Mouse (Mus musculus): Measurements from ENCODE around the gene Ntng2. TPM values are rescaled to one million over a fixed set of nuclear protein-coding genes. Genes with fewer than 3 reads are reported as not detected.

The Ntng2 gene
- total RNA-seq, 1 experiment: 0.40 TPM

DNA sequence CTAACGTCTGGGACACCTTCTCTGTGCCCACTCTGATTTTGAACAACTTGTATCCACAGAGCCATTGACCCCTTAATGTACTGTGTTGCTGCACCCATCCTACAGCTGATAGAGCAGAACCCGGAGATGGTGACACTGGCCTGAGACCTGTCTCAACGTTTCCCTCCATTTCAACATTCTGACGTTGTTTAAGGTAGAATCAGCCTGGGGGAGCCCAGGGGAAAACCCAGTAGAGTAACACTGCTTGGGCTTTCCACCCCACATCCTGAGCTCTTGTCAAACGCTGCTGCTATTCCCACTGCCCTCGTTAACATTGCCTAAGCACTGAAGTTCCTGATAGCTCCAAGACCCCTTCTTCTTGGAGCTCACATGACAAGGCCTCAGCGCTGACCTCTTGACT is 5.9 kb downstream of the Ntng2 start:
- in situ Hi-C loops (cut with MboI; ENCODE audit: low sequenced_read_pairs in 2 of 2, unreplicated experiment in 2 of 2): loop anchor here in 1 of 2 experiments (25.0 kb wide), 1 partner anchor 335 kb away; the partner anchor contains the start of gene Barhl1
- no peak overlapping the region for H3K4me3 ChIP-seq (ENCODE audit: insufficient read depth in 1 of 2, low read depth in 1 of 2, low read length in 2 of 2, poor library complexity in 1 of 2, severe bottlenecking in 1 of 2)
- no peak overlapping the region for H3K27ac ChIP-seq (ENCODE audit: insufficient read depth, low read depth, low read length, poor library complexity, severe bottlenecking)
- no peaks in the 10 kb centered on the region for H3K36me3 ChIP-seq (ENCODE audit: control insufficient read depth, insufficient read depth, low read length, poor library complexity, severe bottlenecking)
- H3K9me3 ChIP-seq (ENCODE audit: control insufficient read depth, insufficient read depth, low read depth, low read length): no peaks in the 10 kb centered on the region
- TF ChIP-seq ZNF384 (IDR thresholded peaks at IDR 0.05; ENCODE audit: low read depth, low read length) (no peak), ZC3H11A (IDR thresholded peaks at IDR 0.05; ENCODE audit: borderline replicate concordance, low read depth, low read length) (no peak)
- peaks cover 3 to 10% of the 10 kb centered on the region in 2 experiments; a peak in 2 of 4 replicates for H3K4me1 ChIP-seq (ENCODE audit: control insufficient read depth in 2 of 2, insufficient read depth in 2 of 2, low read length in 2 of 2, poor library complexity in 1 of 2)
- H3K9ac ChIP-seq (ENCODE audit: insufficient read depth, low read depth, low read length, poor library complexity, severe bottlenecking): no peak overlapping the region
- DNase-seq (ENCODE audit: low read depth, low spot score): no peak

DNA sequence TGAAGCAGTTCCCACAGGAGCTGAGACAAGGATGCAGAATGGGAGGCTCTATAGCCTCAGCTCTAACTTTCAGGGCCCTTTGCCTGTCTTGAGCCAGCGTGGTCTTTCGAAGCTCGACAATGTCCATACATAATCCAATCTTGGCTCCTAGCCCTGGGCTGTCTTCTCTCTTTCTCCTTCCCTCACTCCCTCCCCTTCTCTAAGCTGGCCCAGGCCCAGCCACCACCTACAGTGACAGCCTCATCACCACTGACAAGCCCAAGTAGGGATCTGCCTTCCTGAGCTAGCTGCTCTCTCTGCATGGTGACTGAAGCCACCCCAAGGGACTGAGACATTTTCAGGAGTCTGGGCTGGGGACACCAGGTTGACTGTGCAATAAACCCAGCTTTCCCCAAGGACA is 6.5 kb downstream of the Ntng2 start:
- H3K4me1 ChIP-seq (ENCODE audit: control insufficient read depth in 2 of 2, insufficient read depth in 2 of 2, low read length in 2 of 2, poor library complexity in 1 of 2): peaks cover 3 to 8% of the 10 kb centered on the region in 2 experiments; a peak in 2 of 4 replicates
- H3K36me3 ChIP-seq (ENCODE audit: control insufficient read depth, insufficient read depth, low read length, poor library complexity, severe bottlenecking): no peaks in the 10 kb centered on the region
- H3K27ac ChIP-seq (ENCODE audit: insufficient read depth, low read depth, low read length, poor library complexity, severe bottlenecking): no peak overlapping the region
- no peaks in the 10 kb centered on the region for H3K9me3 ChIP-seq (ENCODE audit: control insufficient read depth, insufficient read depth, low read depth, low read length)
- DNase-seq (ENCODE audit: low read depth, low spot score): no peak
- in situ Hi-C loops (cut with MboI; ENCODE audit: low sequenced_read_pairs in 2 of 2, unreplicated experiment in 2 of 2): loop anchor here in 1 of 2 experiments (25.0 kb wide), 1 partner anchor 334 kb away; the partner anchor contains the start of gene Barhl1
- H3K9ac ChIP-seq (ENCODE audit: insufficient read depth, low read depth, low read length, poor library complexity, severe bottlenecking): no peak overlapping the region
- TF ChIP-seq ZNF384 (IDR thresholded peaks at IDR 0.05; ENCODE audit: low read depth, low read length) (no peak), ZC3H11A (IDR thresholded peaks at IDR 0.05; ENCODE audit: borderline replicate concordance, low read depth, low read length) (no peak), MAFK (IDR thresholded peaks at IDR 0.05; ENCODE audit: insufficient read depth, low read depth, low read length) (no peak), HCFC1 (IDR thresholded peaks at IDR 0.05; ENCODE audit: borderline replicate concordance, insufficient read depth, low read length) (no peak)
- no peak overlapping the region for H3K4me3 ChIP-seq (ENCODE audit: insufficient read depth in 1 of 2, low read depth in 1 of 2, low read length in 2 of 2, poor library complexity in 1 of 2, severe bottlenecking in 1 of 2)

DNA sequence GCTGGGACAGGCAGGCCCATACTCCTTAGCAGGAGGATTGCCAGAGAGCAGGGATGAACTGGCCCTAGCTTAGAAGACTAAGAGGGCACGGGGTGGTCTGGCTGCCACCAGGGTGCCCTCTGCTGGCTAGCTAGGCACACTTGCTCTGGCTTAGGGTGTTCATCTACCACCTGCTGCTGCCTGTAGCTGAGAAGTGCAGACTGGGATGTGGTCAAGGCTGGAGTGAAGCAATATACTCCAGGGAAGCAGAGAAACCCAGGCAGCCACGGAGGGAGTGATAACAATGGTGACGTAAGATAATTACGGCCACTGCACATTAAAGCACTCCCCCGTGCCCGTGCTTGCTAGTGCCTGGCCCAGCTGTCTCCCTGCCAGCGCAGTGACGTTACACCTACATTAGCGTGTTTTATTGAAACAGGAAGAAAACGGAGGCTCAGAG is 7.4 kb downstream of the Ntng2 start:
- no peak for TF ChIP-seq CHD2 (IDR thresholded peaks at IDR 0.05; ENCODE audit: low read depth, low read length)
- no peak for TF ChIP-seq ZNF384 (IDR thresholded peaks at IDR 0.05; ENCODE audit: low read depth, low read length)
- TF ChIP-seq MAFK (IDR thresholded peaks at IDR 0.05; ENCODE audit: insufficient read depth, low read depth, low read length): no peak
- TF ChIP-seq ZC3H11A (IDR thresholded peaks at IDR 0.05; ENCODE audit: borderline replicate concordance, low read depth, low read length): no peak
- TF ChIP-seq HCFC1 (IDR thresholded peaks at IDR 0.05; ENCODE audit: borderline replicate concordance, insufficient read depth, low read length): no peak
- DNase-seq (ENCODE audit: low read depth, low spot score): no peak

DNA sequence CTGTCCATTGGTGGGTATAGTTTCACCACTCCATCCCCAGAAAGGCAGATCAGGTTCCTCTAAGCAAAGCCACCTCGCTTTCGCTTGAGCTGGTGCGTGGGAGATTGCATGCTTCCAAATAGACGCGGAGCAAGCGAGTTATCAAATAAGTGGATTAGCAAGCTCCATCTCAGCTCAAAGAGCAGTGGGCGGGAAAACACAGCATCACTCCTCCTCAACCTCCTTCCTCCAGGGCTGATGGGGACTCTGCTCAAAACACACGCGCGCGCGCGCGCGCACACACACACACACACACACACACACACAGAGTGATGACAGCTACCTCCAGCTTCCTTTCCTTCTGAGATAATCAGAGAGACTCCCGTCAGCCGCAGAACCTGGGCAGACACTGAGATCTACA is 13.5 kb downstream of the Ntng2 start:
- Histone ChIP-seq H3K4me1 (ENCODE audit: control insufficient read depth in 2 of 2, insufficient read depth in 2 of 2, low read length in 2 of 2, poor library complexity in 1 of 2) (peaks cover 0 to 2% of the 10 kb centered on the region in 2 experiments; a peak in 1 of 4 replicates), H3K36me3 (ENCODE audit: control insufficient read depth, insufficient read depth, low read length, poor library complexity, severe bottlenecking) (no peaks in the 10 kb centered on the region), H3K9ac (ENCODE audit: insufficient read depth, low read depth, low read length, poor library complexity, severe bottlenecking) (no peak overlapping the region), H3K4me3 (ENCODE audit: insufficient read depth in 1 of 2, low read depth in 1 of 2, low read length in 2 of 2, poor library complexity in 1 of 2, severe bottlenecking in 1 of 2) (no peak overlapping the region), H3K9me3 (ENCODE audit: control insufficient read depth, insufficient read depth, low read depth, low read length) (no peaks in the 10 kb centered on the region), H3K27ac (ENCODE audit: insufficient read depth, low read depth, low read length, poor library complexity, severe bottlenecking) (no peak overlapping the region)
- TF ChIP-seq ZC3H11A (IDR thresholded peaks at IDR 0.05; ENCODE audit: borderline replicate concordance, low read depth, low read length) (no peak), ZNF384 (IDR thresholded peaks at IDR 0.05; ENCODE audit: low read depth, low read length) (no peak), HCFC1 (IDR thresholded peaks at IDR 0.05; ENCODE audit: borderline replicate concordance, insufficient read depth, low read length) (no peak), CHD2 (IDR thresholded peaks at IDR 0.05; ENCODE audit: low read depth, low read length) (no peak), MAFK (IDR thresholded peaks at IDR 0.05; ENCODE audit: insufficient read depth, low read depth, low read length) (no peak)
- DNase-seq (ENCODE audit: low read depth, low spot score): no peak
- in situ Hi-C loops (cut with MboI; ENCODE audit: low sequenced_read_pairs in 2 of 2, unreplicated experiment in 2 of 2): loop anchor here in 1 of 2 experiments (25.0 kb wide), 1 partner anchor 327 kb away; the partner anchor contains the start of gene Barhl1

More for the DNA sequence above, 7.4 kb downstream of the Ntng2 start:
- no peaks in the 10 kb centered on the region for H3K36me3 ChIP-seq (ENCODE audit: control insufficient read depth, insufficient read depth, low read length, poor library complexity, severe bottlenecking)
- peaks cover 3 to 8% of the 10 kb centered on the region in 2 experiments; a peak in 2 of 4 replicates for H3K4me1 ChIP-seq (ENCODE audit: control insufficient read depth in 2 of 2, insufficient read depth in 2 of 2, low read length in 2 of 2, poor library complexity in 1 of 2)
- in situ Hi-C loops (cut with MboI; ENCODE audit: low sequenced_read_pairs in 2 of 2, unreplicated experiment in 2 of 2): loop anchor here in 1 of 2 experiments (25.0 kb wide), 1 partner anchor 333 kb away; the partner anchor contains the start of gene Barhl1
- H3K9me3 ChIP-seq (ENCODE audit: control insufficient read depth, insufficient read depth, low read depth, low read length): no peaks in the 10 kb centered on the region
- H3K4me3 ChIP-seq (ENCODE audit: insufficient read depth in 1 of 2, low read depth in 1 of 2, low read length in 2 of 2, poor library complexity in 1 of 2, severe bottlenecking in 1 of 2): no peak overlapping the region
- H3K9ac ChIP-seq (ENCODE audit: insufficient read depth, low read depth, low read length, poor library complexity, severe bottlenecking): no peak overlapping the region
- H3K27ac ChIP-seq (ENCODE audit: insufficient read depth, low read depth, low read length, poor library complexity, severe bottlenecking): no peak overlapping the region

All from ES-E14 (cell line).